Mouse (Mus musculus): ENCODE measurements around the gene Ccdc149.
A peak's percentile ranks its signal among the peaks of the same experiment; 100 is the strongest.

The Ccdc149 gene

DNA sequence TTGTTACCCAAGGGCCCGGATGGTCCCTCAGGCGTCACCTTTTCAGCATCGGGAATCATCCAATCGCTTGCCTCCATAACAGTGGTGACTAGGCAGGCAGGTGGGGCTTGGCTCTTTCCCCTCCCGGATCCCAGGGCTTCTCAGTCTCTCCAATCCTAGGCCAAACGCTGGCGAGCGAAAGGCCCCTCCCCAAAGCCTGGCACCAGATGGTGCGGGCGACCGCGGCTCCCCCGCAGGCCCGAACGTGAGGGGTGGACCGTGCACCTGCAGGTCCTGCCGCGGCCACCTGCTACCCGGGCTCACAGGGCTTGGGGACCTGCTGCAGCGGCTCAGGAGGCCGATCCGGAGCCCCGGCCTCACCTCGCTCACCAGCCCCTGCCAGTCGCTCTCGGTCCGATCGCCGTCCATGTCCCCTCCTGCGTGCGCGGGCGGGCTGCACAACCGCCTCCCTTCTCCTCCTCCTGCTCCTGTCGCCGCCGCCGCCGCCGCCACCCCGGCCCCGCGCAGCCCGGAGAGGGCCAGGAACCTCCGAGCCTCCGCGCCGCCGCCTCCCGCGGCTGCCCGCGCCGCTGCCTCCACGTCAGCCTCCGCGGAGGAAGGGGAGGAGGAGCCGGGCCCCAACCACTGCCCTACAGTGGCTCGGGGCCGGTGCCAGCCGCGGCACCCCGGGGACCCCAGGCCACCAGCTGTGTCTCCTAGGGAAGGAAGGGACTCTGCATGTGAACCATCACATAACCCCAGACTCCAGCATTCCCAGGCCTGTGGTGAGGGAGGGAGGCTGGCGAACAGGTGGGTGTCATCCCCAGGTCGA is at the start of gene Ccdc149:
TSS of gene Ccdc149 (minus strand) at position 531 of the 811 bp plus-strand sequence.
- peak; percentile 78 for DNase-seq

DNA sequence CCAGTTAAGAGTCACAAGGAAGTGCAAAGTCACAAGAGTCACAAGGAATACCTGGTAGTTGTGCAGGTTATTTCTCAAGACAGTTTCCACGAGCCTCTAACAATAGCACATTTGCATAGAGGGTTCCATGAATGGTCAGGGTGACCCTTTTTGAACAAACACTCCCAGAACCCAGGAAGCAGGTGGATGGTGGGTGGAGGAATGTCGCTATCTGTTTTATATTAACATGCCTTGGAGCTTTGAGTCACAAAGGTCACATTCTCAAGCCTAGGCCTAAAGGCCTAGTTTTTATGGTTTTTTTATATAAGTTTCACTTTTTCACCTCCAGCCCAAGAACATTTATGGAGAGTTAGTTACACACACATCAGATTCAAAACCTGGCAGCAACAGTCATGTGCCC is 48.6 kb upstream of the Ccdc149 start:
- DNase-seq = no peak

DNA sequence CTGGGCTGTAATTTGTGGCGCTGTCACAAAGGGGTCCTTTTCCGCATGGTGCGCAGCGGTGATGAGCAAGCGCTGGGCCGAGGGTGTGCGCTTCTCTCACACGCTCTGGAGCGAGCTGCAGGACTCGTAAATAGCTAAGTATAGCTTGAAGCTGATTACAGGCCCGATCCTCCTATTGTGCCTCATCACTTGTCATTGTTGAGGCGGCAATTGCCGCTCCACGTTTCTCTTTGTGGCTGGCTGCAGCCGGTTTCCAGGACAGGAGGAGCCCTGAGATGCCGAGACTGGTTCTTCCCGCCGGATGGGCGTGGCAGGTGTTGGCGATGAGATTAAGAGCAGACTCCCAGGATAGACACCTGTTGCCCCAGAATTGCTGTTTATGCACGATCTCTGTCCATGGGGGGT is 44.8 kb upstream of the Ccdc149 start:
- DNase-seq = no peak

GRCm38 (mm10) chr5:52515246-52516021 is 44.1 kb upstream of the Ccdc149 start:
- peak; percentile 73 for DNase-seq

DNA sequence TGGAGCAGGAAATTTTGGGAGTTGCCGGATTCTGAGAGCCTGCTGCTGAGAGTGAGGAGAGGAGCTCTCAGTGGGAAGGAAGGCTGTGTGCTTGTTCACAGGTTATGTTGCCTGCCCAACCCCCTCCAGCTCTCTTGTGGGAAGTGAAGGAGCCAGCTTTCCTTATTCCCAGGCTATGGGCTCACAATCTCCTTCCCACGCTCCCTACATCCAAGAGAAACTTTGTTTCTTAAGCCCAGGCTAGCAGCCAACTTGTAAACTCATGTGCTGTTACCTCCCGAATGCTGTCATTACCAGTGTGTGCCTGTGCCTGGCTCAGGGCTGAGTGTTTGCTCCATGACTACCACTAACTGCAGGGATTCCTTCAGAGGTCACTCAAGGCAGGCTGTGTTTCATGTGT is 39.8 kb upstream of the Ccdc149 start:
- DNase-seq = no peak

GRCm38 (mm10) chr5:52509416-52509815 is 38.1 kb upstream of the Ccdc149 start:
- DNase-seq = no peak

GRCm38 (mm10) chr5:52504666-52505065 is 33.3 kb upstream of the Ccdc149 start:
- no peak for DNase-seq

- no peak for DNase-seq
Measured at GRCm38 (mm10) chr5:52504148-52504547, 32.8 kb upstream of the Ccdc149 start.

- no peak for DNase-seq
Measured at GRCm38 (mm10) chr5:52495671-52496070, 24.4 kb upstream of the Ccdc149 start.

- no peak for DNase-seq
Measured at GRCm38 (mm10) chr5:52491496-52491895, 20.2 kb upstream of the Ccdc149 start.

DNA sequence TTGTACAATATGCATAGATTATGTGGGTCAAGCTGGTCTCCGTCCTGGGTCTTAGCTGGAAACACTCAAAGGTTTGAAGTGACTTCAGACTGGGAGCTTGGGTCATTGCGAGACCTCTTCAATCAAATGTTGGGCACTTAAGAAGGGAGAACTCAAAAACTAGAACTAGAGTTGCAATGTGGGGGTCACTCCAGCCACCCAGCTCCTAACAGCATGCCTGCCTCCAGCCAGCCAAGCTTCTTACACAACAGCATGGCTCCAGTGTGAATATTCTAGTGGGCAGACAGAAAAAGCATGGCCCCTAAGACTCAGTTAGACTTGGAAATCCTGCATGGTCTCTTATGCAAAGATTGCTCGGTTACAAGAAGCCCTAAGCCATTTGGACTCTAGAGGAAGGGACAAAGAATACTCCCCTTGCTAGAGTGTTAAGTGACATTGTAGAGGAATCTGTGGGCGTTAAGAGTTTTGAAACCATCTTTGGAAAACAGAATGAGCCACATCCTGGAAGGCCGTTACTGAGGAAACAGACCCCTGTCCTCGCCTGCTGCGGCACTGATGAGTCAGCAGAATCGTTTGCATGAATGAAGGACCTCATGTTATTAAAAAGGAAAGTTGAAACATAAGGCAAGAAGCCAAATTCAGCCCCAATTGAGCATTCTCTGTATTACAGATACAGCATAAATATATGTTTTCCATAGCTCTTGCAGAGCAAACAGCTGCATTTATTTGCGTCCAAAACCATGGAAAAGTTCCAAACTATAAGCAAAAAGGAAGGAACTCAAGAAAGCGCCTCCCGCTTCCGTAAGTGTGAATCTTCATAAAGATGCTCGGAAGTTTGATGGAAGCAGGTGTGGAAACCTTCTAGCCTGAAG is 16.5 kb upstream of the Ccdc149 start:
- DNase-seq = no peak

DNA sequence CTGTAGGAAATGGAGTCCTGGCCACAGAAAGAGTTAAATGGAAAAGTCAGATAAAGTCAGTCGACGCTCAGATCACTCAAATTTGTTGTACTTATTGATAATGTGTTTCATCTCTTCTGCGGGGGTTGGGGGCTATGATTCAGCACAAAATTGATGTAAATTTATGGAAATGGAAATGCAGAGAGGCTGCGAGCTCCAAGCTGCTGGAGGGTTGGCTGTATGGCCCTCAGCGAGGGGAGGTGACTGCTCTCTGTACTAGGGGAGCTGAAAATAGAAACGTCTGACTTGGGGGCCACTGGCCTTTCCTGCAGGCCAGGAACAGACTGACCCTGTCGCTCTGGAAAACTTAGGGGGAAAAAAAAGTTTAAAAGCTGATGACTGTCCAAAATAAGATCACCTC is 5.5 kb upstream of the Ccdc149 start:
- DNase-seq = peak; percentile 4

- DNase-seq = peak; percentile 90
Measured at GRCm38 (mm10) chr5:52476292-52476701, 5.0 kb upstream of the Ccdc149 start.

- DNase-seq = no peak
Measured at GRCm38 (mm10) chr5:52473988-52474387, 2.7 kb upstream of the Ccdc149 start.

GRCm38 (mm10) chr5:52470551-52470950 is 770 bp downstream of the Ccdc149 start:
- no peak for DNase-seq

DNA sequence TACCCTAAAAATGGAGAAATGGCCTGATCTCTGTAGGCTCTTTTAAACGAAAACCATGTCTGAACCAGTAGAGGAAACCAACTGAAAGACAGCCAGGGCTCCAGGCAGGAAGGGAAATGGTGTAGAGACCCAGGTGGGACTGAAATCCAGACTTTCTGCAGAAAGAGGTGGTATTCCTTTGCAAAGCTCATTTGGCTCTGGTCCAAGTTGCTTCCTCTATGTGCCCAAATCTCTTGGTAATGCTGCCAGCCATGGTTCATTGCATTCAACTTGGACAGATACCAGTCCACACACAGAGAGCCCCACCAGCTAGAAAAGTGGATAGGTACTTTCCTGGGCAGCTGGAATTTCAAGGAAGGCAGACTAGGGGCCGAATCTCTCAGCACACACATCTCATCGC is 3.5 kb downstream of the Ccdc149 start:
- DNase-seq = no peak

DNA sequence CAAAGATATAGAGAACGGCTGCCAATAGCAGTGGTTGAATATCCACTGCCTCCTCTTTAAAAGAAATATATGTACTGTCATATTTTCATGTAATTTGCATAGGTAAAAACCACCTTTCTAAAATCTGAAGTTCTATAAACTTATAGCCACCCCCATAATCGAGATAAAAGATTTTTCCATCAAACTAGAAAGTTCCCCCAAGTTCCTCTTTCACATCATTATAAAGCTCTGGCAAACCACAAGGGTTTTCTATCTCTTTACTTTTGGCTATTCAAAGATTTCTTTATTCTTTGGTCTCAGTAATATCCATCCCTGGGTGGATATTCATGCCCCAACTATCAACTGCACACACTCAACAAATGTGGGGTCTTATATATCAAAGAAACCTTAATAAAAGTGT is 8.9 kb downstream of the Ccdc149 start:
- DNase-seq = no peak

GRCm38 (mm10) chr5:52461434-52462124 is 9.7 kb downstream of the Ccdc149 start:
- DNase-seq = no peak

DNA sequence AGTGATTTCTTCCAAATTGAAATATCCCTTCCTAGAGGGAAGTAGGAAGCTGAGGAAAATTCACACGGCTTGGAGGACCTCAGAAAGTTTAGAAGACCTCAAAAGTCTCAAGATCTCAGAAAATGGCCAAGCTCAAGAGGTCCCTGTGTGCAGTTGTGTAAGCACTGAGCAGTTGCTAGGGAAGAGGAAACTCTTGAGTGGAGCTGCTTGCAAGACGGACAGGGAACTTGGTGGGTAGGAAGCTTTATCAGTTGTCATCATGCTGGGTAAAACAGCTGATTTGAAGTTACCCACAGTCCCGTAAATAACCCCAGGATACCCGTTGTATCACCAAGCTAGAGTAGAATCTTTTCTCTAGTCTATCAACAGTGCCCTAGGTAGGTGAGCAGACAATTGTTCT is 12.0 kb downstream of the Ccdc149 start:
- no peak for DNase-seq

DNA sequence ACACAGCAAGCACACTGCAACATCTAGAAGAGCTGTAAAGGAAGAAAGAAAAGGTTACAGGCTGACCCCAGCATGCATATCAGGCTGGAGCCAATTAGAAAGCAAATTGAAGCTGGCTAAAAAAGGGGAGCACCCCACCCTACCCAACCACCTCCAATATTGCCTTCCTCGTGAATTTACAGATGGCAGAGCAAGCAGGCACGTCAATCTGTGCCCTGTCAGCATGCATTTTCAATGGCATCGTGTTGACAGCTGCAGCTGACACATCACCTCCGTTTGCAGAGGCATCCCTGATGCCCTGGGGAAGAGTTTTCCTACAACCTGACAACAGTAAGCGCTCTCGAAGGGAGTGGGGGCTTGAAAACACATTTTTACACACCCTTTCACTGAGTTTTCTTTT is 14.2 kb downstream of the Ccdc149 start:
- DNase-seq = no peak

GRCm38 (mm10) chr5:52450821-52451220 is 20.5 kb downstream of the Ccdc149 start:
- DNase-seq = peak; percentile 39

DNA sequence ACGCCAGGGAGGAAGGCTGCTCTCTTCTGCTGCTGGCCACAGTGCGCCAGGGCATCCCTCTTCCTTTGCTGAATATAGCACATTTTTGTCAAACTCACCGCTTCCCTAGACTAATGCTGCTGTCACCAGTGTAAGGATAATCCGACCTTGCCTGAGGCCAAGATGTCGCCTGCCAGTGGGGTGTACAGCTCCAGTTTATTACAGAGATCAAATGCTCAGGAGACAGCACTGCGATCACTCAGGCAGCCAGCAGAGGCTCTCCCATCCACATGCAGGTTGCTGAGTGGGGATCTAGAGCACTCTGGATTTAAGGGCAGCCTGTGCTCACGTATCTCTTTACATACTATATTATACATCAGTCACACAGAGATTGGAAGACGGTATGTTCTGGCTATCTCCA is 22.1 kb downstream of the Ccdc149 start:
- no peak for DNase-seq

- DNase-seq = no peak
Measured at GRCm38 (mm10) chr5:52440278-52440677, 31.0 kb downstream of the Ccdc149 start.
